Mouse (Mus musculus) cerebellum, postnatal 36 days (tissue): Measurements from ENCODE around the gene Zfp64.

Experiments
- DNase-seq, 2 experiments: peaks; one replicate each; pipeline ENCODE4 v3.0.0; 2021 to 2022; ENCODE audit warnings: mixed read lengths in 2 of 2

The Zfp64 gene

GRCm38 (mm10) chr2:168954835-168955716, at the start of gene Zfp64:
Gene Zfp64, minus strand, starts transcription at chr2:168955587.
- peak; percentile 74 to 75 for DNase-seq

- peak; percentile 10 to 20 for DNase-seq
Measured at GRCm38 (mm10) chr2:168992642-168993420, 37.4 kb upstream of the Zfp64 start.

GRCm38 (mm10) chr2:168990957-168991356, 35.6 kb upstream of the Zfp64 start:
- no peak for DNase-seq

- peak in 1 of 2 experiments; percentile 19 for DNase-seq
Measured at GRCm38 (mm10) chr2:168990061-168990753, 34.8 kb upstream of the Zfp64 start.

- no peak for DNase-seq
Measured at GRCm38 (mm10) chr2:168988056-168988455, 32.7 kb upstream of the Zfp64 start.

- no peak for DNase-seq
Measured at GRCm38 (mm10) chr2:168987421-168987820, 32.0 kb upstream of the Zfp64 start.

- no peak for DNase-seq
Measured at GRCm38 (mm10) chr2:168981951-168982350, 26.6 kb upstream of the Zfp64 start.

- no peak for DNase-seq
Measured at GRCm38 (mm10) chr2:168981448-168981847, 26.1 kb upstream of the Zfp64 start.

GRCm38 (mm10) chr2:168980859-168981258, 25.5 kb upstream of the Zfp64 start:
- DNase-seq = peak in 1 of 2 experiments; percentile 10

GRCm38 (mm10) chr2:168979742-168980141, 24.4 kb upstream of the Zfp64 start:
- no peak for DNase-seq

GRCm38 (mm10) chr2:168978031-168978430, 22.6 kb upstream of the Zfp64 start:
- DNase-seq = no peak

- DNase-seq = no peak
Measured at GRCm38 (mm10) chr2:168970131-168970530, 14.7 kb upstream of the Zfp64 start.

GRCm38 (mm10) chr2:168968136-168968925, 12.9 kb upstream of the Zfp64 start:
- DNase-seq = peak; percentile 62 to 66

GRCm38 (mm10) chr2:168966525-168966924, 11.1 kb upstream of the Zfp64 start:
- no peak for DNase-seq

- DNase-seq = no peak
Measured at GRCm38 (mm10) chr2:168964849-168965248, 9.5 kb upstream of the Zfp64 start.

- no peak for DNase-seq
Measured at GRCm38 (mm10) chr2:168961729-168962666, 6.6 kb upstream of the Zfp64 start.

- DNase-seq = no peak
Measured at GRCm38 (mm10) chr2:168960814-168961213, 5.4 kb upstream of the Zfp64 start.

- DNase-seq = no peak
Measured at GRCm38 (mm10) chr2:168959339-168959885, 4.0 kb upstream of the Zfp64 start.

GRCm38 (mm10) chr2:168955850-168956346, 511 bp upstream of the Zfp64 start:
- peak in 1 of 2 experiments; percentile 18 for DNase-seq

GRCm38 (mm10) chr2:168954376-168954775, 1.0 kb downstream of the Zfp64 start:
- no peak for DNase-seq
